Mouse (Mus musculus): ENCODE measurements at regions not wholly inside any gene's neighbourhood (a gene's known extent, or its start where the extent isn't known, plus 50 kb on each side); places are given as distances from the start of the nearest gene placed in this dataset.

DNA sequence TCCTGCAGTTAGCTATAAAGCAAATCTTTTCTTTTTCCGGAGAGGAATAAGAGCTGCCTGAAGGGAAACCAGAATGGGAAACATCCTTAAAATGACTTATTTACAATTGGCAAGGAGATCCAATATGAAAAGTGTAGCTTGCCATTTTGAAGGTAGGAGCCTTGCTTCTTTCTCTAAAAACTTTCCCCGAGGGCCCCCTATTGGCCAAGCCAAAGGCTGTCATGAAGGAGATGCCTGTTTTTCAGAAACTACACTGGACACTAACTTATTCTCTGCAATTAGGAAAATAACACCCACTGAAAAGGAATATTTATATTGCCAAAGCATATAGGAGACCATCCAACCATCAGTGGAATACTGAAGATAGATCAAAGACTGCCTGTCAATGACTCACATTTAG, 312.8 kb upstream of the Thrb start:
- Histone ChIP-seq H3K4me3 (no peak overlapping the region), H3K4me1 (no peaks in the 10 kb centered on the region), H3K9ac (no peak overlapping the region), H3K36me3 (no peaks in the 10 kb centered on the region), H3K27ac (no peak overlapping the region), H3K9me3 (no peaks in the 10 kb centered on the region), H3K27me3 (replicated peaks) (no peaks in the 10 kb centered on the region), H3K4me2 (replicated peaks) (no peak overlapping the region)
- WGBS, result 78% methylated on average over 2 of the region's 2 CpGs
- no peak for ATAC-seq (ENCODE audit: low FRiP score, low read depth)

DNA sequence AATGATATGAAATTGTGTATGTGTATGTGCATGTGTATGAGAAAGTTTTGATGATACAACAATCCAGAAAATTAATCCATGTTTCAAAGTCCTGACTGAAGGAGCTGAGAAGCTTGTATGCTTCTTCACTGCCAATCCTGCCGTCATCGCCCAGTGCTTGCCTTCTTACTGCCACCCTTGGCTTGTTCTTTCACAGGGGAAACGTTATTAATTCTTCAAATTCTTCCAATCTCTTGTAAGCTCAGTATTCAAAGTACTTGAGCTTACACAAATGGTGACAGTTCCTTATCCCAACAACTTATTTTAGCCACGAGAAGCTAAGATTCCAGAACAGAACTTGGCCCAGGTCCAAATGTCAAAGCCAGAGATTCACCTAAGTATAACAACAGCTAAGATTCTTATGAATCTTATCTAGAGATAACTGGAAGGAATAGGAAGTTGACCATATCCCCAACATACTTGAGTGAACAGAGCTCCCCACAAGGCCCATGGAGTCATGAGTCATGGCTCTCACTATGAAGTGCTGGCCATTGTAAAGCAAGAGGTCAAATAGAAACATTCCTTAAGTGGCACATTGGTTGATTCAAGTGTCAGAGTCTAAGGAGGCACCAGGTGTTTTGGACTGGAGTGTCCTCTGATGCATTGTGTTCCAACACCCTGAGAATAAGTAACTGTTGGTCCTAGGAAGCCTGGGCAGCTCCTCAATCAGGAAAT, 307.6 kb upstream of the Thrb start:
- H3K4me3 ChIP-seq, result no peak overlapping the region
- no peaks in the 10 kb centered on the region for H3K36me3 ChIP-seq
- no peaks in the 10 kb centered on the region for H3K27me3 ChIP-seq (replicated peaks)
- no peak for ATAC-seq (ENCODE audit: low FRiP score, low read depth)
- 85% methylated on average over 4 of the region's 4 CpGs for WGBS
- H3K4me1 ChIP-seq, result no peaks in the 10 kb centered on the region
- no peak overlapping the region for H3K9ac ChIP-seq
- H3K27ac ChIP-seq, result no peak overlapping the region
- H3K9me3 ChIP-seq, result no peaks in the 10 kb centered on the region
- H3K4me2 ChIP-seq (replicated peaks), result no peak overlapping the region

DNA sequence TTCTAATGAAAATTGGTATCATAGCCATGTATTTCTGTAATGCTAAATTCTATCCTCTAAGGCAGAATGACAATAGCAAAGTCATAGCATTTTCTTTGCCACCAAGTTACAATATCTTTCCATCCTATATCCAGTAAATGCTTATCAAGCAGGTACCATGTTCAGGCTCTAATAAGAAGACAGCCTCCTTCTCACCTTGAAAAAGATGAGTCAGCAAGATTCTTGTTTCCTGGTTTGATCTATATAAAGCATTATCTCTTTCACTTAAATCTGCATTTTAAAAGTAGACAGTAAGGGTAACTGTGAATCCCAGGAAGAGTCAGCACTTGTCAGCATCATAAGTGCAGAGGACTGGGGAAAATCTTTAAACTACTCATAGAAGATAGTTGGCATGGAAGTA, 298.2 kb upstream of the Thrb start:
- Histone ChIP-seq H3K4me2 (replicated peaks) (no peak overlapping the region), H3K4me3 (no peak overlapping the region), H3K9ac (no peak overlapping the region), H3K4me1 (no peaks in the 10 kb centered on the region), H3K27ac (no peak overlapping the region), H3K36me3 (no peaks in the 10 kb centered on the region), H3K27me3 (replicated peaks) (no peaks in the 10 kb centered on the region), H3K9me3 (no peaks in the 10 kb centered on the region)
- ATAC-seq (ENCODE audit: low FRiP score, low read depth), result no peak

DNA sequence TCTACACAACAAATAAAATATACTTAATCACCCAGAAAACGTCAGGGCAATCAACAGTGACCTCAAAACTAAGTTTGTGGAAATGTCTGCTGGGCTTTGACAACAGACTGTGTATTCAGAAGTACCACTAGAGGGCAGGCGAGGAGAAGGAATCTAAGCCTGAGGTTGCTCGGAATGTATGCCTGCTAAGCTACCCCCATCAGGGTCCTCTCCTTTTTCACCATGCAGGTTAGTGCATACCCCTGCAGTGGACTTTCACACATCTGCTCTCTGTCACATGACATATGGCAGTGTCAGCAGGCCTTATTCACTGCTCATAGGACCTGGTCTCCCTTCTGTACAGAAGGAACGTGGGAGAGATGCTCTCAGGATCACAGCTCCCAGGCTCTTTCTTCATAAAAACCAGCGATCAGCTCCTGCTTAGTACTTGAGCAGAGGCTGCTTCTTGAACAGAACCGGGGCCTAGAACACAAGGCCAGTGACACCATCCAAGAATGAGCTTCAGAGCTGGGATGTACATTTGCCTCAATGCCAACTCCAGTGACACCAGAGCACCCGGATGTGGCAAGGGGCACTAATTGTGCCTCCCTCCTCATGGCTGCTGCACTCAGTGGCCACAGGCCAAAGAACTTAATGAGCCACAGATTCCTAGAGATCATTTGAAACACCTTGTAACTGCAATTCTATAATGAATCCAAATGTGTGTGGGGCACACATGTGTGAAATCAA, 257.1 kb upstream of the Thrb start:
- no peak overlapping the region for H3K27ac ChIP-seq
- H3K4me1 ChIP-seq, result no peaks in the 10 kb centered on the region
- no peaks in the 10 kb centered on the region for H3K9me3 ChIP-seq
- no peak overlapping the region for H3K4me3 ChIP-seq
- 45% methylated on average over 7 of the region's 7 CpGs for WGBS
- ATAC-seq (ENCODE audit: low FRiP score, low read depth), result peak; percentile 83
- no peak overlapping the region for H3K4me2 ChIP-seq (replicated peaks)
- no peaks in the 10 kb centered on the region for H3K36me3 ChIP-seq
- H3K9ac ChIP-seq, result no peak overlapping the region
- H3K27me3 ChIP-seq (replicated peaks), result no peaks in the 10 kb centered on the region

DNA sequence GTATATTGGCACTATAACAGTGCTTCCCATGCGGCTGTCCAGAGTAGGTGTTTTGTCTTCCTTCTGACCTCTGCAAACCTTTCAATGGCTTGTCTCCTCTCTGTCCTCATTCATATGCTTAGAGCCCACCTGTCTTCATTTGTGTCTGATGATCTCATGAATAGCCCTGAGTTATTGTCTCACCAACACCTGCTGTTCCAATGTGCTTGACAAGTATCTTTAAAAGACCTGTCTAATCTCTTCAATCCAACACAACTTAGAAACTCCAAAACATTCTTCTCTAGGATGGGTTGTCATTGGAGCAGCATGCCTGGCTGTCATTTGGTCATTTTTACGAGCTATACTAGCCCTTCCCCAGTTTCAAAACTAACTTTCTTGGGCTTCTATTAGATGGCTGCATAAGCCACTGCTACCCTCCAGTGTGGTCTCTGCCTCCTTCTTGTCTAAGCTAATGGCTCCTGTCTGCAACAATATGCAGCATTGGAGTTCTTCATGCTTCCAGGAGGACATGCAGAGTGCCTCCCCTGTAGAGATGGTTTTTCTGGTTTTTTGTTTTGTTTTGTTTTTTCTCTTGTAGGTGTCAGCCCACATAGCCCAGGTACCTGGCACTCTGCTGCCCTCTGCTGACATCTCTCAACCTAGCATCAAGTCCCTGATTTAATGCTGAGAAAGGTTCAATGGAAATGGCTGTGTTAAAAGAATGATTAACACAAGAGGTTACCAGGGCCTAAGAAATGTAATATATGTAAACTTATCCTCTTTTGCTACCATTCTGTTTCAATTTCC, 254.3 kb upstream of the Thrb start:
- WGBS, result 71% methylated on average over 2 of the region's 2 CpGs
- H3K9me3 ChIP-seq, result no peaks in the 10 kb centered on the region
- no peaks in the 10 kb centered on the region for H3K27me3 ChIP-seq (replicated peaks)
- H3K9ac ChIP-seq, result no peak overlapping the region
- H3K4me3 ChIP-seq, result no peak overlapping the region
- H3K27ac ChIP-seq, result no peak overlapping the region
- 0 out of 2 replicates have a peak, but pooled peaks have one; percentile 58 for ATAC-seq (ENCODE audit: low FRiP score, low read depth)
- H3K4me2 ChIP-seq (replicated peaks), result no peak overlapping the region
- no peaks in the 10 kb centered on the region for H3K4me1 ChIP-seq
- no peaks in the 10 kb centered on the region for H3K36me3 ChIP-seq

DNA sequence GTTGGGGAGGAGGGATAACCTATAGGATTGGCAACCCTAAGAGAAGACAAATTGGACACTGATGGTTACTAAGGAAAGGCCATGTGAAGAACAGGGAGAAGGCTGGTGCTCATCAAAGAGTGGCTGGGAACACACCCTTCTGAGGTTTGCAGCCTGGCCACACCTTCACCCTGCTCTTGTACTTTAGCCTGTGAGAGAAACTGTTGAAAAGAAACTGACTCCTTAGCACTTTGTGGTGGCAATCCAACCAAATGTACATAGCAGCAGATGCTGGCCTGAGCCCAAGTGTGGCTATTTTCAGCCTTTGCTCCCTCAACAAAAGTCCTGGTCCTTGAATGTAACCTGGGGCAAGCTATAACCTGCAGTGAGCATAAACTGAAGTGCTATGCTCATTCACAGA, 253.2 kb upstream of the Thrb start:
- no peaks in the 10 kb centered on the region for H3K27me3 ChIP-seq (replicated peaks)
- H3K4me3 ChIP-seq, result no peak overlapping the region
- ATAC-seq (ENCODE audit: low FRiP score, low read depth), result no peak

DNA sequence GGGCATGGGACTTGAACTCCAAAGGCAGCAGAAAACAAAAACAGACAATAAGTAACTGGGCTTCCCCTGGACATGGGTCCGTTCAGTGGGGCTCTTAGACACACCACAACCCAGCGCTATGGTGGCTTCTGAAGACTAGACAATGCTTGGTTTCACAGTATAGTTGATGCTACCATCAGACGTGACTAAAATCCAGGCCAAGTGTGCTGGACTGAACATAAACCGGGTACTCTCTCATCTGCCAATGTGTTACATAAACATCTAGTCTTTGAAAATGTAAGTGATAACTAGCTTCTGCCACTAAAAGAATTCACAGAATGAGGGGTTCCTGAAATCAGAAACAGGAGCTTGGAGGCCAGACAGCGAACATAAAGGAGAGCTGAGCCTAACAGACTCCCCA, 251.7 kb upstream of the Thrb start:
- Histone ChIP-seq H3K36me3 (no peaks in the 10 kb centered on the region), H3K9ac (no peak overlapping the region), H3K9me3 (no peaks in the 10 kb centered on the region), H3K4me3 (no peak overlapping the region), H3K4me1 (no peaks in the 10 kb centered on the region), H3K27ac (no peak overlapping the region), H3K27me3 (replicated peaks) (no peaks in the 10 kb centered on the region), H3K4me2 (replicated peaks) (no peak overlapping the region)
- WGBS, result 85% methylated on average over 5 of the region's 5 CpGs
- ATAC-seq (ENCODE audit: low FRiP score, low read depth), result no peak

More for the DNA sequence above, 253.2 kb upstream of the Thrb start:
- Histone ChIP-seq H3K4me2 (replicated peaks) (no peak overlapping the region), H3K4me1 (no peaks in the 10 kb centered on the region), H3K27ac (no peak overlapping the region), H3K36me3 (no peaks in the 10 kb centered on the region), H3K9ac (no peak overlapping the region), H3K9me3 (no peaks in the 10 kb centered on the region)

DNA sequence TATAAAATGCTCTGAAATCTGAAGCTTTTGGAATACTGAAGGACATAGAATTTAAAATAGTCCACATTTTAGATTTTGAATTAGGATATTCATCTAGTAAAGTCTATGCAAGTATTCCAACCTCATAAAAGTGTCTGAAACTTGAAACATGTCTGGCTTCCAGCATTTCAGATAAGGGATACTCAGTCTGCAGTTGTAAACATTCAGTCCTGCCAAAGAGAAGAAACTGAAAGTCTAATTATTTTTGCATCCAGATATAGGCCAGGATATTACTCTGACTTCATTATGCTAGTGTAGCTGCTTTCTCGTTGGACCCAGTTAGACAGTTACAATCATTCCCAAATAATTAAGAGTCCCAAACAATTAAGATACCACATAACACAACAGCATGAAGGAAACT, 251.2 kb upstream of the Thrb start:
- Histone ChIP-seq H3K36me3 (no peaks in the 10 kb centered on the region), H3K9me3 (no peaks in the 10 kb centered on the region), H3K4me3 (no peak overlapping the region), H3K27ac (no peak overlapping the region), H3K9ac (no peak overlapping the region), H3K4me1 (no peaks in the 10 kb centered on the region), H3K27me3 (replicated peaks) (no peaks in the 10 kb centered on the region), H3K4me2 (replicated peaks) (no peak overlapping the region)
- 85% methylated on average over 1 of the region's 1 CpGs for WGBS
- no peak for ATAC-seq (ENCODE audit: low FRiP score, low read depth)

DNA sequence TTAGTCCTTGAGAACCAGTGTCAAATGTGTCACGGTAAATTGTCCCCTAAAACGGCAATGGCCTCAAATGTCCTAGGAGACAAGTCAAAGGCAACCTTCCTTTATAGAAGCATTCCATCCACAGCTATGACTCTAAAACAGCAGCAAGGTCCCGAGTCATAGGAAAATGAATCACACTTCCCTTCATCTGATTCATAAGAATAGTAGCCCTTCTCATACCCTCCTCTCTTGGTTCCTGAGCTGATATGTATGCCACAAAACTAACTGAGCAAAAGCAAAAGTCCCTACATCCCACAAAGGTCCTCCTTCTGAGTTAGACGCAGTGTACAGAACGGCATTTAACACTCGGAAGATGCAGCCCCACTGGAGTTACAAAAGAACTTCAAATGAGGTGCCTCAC, 250.6 kb upstream of the Thrb start:
- Histone ChIP-seq H3K4me2 (replicated peaks) (no peak overlapping the region), H3K36me3 (no peaks in the 10 kb centered on the region), H3K4me1 (no peaks in the 10 kb centered on the region), H3K4me3 (no peak overlapping the region), H3K27me3 (replicated peaks) (no peaks in the 10 kb centered on the region), H3K9ac (no peak overlapping the region), H3K27ac (no peak overlapping the region), H3K9me3 (no peaks in the 10 kb centered on the region)
- no peak for ATAC-seq (ENCODE audit: low FRiP score, low read depth)
- WGBS, result 91% methylated on average over 6 of the region's 6 CpGs

DNA sequence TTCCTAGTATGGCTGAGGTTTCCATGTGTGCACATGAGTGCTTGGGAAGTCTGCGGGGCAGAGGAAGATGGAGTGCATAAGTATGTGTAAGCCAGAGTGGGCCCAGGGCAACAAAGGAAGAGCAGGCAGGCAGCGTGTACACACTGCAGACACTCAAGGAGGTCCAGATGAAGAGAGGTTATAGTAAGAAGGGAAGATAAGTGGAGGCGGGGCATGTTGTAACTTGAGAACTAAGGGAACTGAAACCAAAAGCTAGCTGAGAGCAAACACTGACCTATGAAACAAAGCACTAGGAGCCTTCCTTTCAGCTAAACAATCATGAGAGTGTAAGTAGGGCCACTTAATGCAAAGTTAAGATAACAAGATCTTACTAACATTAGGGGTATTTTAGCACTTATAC, 249.3 kb upstream of the Thrb start:
- no peak overlapping the region for H3K9ac ChIP-seq
- no peaks in the 10 kb centered on the region for H3K36me3 ChIP-seq
- H3K4me2 ChIP-seq (replicated peaks), result no peak overlapping the region
- no peaks in the 10 kb centered on the region for H3K4me1 ChIP-seq
- H3K27me3 ChIP-seq (replicated peaks), result no peaks in the 10 kb centered on the region
- 44% methylated on average over 3 of the region's 3 CpGs for WGBS
- H3K4me3 ChIP-seq, result no peak overlapping the region
- no peaks in the 10 kb centered on the region for H3K9me3 ChIP-seq
- ATAC-seq (ENCODE audit: low FRiP score, low read depth), result no peak
- H3K27ac ChIP-seq, result no peak overlapping the region

DNA sequence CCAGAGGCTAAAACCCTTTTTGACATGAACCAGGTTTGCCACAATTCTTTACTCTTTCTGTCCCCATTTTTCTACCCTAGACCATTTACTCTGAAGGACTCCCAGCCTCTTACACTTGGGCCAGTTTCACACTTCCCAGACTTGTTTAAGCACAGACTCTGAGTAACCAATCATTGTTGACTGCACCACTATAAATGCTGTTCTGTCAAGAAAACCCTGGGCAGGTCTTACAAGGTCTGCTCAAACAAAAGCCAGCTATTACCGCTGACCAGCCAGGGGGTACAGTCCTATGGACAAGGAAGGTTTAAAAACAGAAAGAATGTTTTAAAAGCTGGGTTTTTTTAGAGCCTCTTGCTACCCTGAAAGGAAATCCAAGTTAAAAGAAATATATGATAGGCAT, 248.8 kb upstream of the Thrb start:
- Histone ChIP-seq H3K9me3 (no peaks in the 10 kb centered on the region), H3K36me3 (no peaks in the 10 kb centered on the region), H3K27me3 (replicated peaks) (no peaks in the 10 kb centered on the region), H3K4me3 (no peak overlapping the region), H3K4me2 (replicated peaks) (no peak overlapping the region), H3K27ac (no peak overlapping the region), H3K9ac (no peak overlapping the region), H3K4me1 (no peaks in the 10 kb centered on the region)
- WGBS, result 40% methylated on average over 1 of the region's 1 CpGs
- ATAC-seq (ENCODE audit: low FRiP score, low read depth), result no peak

DNA sequence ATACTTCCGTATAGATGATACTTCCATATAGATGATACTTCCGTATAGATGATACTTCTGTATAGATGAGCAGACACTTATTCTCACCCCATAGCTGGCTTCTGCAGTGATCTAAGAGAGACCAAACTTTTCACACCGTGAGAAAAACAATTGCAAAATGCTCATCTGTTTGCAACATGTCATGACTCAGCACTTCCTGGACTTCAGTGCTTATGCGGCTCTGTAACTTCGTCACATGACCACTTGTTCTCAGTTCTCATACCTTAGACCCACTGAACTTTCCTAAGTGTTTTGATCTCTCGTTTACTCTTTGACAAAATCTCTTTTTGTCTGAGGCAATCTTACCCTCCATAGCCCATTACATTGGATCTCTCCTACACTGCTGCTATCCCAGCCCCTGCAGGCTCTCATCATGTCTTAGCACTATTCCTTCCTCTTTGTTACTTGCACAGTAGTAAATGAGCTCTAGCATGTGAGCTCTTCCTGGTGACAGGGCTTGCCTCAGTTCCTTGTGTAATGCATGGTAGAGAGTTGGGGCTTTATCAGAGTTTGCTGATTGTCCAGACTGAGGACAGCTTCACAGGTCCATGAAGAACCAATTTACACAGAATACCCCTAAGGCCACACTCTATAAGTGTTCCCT, 245.7 kb upstream of the Thrb start:
- no peaks in the 10 kb centered on the region for H3K27me3 ChIP-seq (replicated peaks)
- ATAC-seq (ENCODE audit: low FRiP score, low read depth), result no peak
- 91% methylated on average over 6 of the region's 6 CpGs for WGBS
- no peak overlapping the region for H3K27ac ChIP-seq
- H3K4me3 ChIP-seq, result no peak overlapping the region
- no peak overlapping the region for H3K4me2 ChIP-seq (replicated peaks)
- no peak overlapping the region for H3K9ac ChIP-seq
- no peaks in the 10 kb centered on the region for H3K9me3 ChIP-seq
- no peaks in the 10 kb centered on the region for H3K36me3 ChIP-seq
- no peaks in the 10 kb centered on the region for H3K4me1 ChIP-seq

All from neural tube, embryonic 12.5 days (tissue).